Mouse (Mus musculus): ENCODE results near the gene Dip2c.

GRCm38 (mm10) chr13:9426779-9427178 lies 150.5 kb downstream of the Dip2c start:
- no peak for TF ChIP-seq MAFK (IDR thresholded peaks at IDR 0.05; ENCODE audit: insufficient read depth, low read depth, low read length)
- TF ChIP-seq HCFC1 (IDR thresholded peaks at IDR 0.05; ENCODE audit: borderline replicate concordance, insufficient read depth, low read length) = no peak
- TF ChIP-seq CHD2 (IDR thresholded peaks at IDR 0.05; ENCODE audit: low read depth, low read length) = no peak
- TF ChIP-seq ZC3H11A (IDR thresholded peaks at IDR 0.05; ENCODE audit: borderline replicate concordance, low read depth, low read length) = no peak

Data from ES-E14 (cell line).